Mouse (Mus musculus) brain, embryonic 14.5 days (tissue): ENCODE results near the gene Hivep1.

Experiments used
- CTCF ChIP-seq: fragments of 200-500 bp; IDR thresholded peaks from 2 replicates; pipeline ENCODE4 v1.5.1; 2012; ENCODE audit warnings: inconsistent platforms, mild to moderate bottlenecking, moderate library complexity, borderline replicate concordance; ENCODE audit not compliant: insufficient read depth, insufficient read length; ENCODE audit errors: extremely low read depth
- POLR2A ChIP-seq: fragments of 200-500 bp; IDR thresholded peaks from 2 replicates; pipeline ENCODE4 v1.6.1; 2012; ENCODE audit warnings: mild to moderate bottlenecking, inconsistent platforms, borderline replicate concordance; ENCODE audit not compliant: poor library complexity, insufficient read depth, insufficient read length, severe bottlenecking; ENCODE audit errors: extremely low read depth

DNA sequence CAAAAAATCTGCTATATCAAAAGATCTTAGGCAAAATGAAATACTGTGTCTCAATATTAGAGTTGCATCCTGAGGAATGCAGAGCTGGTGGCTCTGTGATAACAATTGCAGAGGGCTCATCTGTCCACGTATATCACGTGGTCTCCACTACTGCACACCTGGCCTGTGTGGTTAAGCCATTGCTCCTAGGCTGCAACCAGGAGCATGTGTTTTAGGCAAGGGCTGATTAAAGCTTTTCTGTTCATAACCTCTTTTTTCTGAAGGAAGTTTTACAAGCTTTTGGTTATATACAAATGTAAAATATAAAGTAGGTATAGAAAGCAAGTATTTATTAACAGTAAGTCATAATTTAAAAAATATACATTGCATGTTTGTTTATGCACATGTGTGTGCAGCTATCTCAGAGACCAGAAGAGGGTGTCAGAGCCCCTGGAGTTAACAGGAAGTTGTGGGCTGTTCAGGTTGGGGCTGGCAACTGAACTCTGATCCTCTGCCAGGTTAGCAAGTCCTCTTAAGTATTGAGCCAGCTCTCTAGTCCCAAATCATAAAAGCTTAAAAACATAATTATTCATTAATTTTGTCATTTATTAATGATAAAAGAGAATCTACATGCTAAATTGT is 5.0 kb downstream of the Hivep1 start:
- TF ChIP-seq CTCF: no peak
- no peak for TF ChIP-seq POLR2A
